Mouse (Mus musculus): Measurements from ENCODE around the gene Pfkp.

- TF ChIP-seq GATA1 (IDR thresholded peaks at IDR 0.05; ENCODE audit: borderline replicate concordance, low read length) = no peak
- TF ChIP-seq FLI1 (IDR thresholded peaks at IDR 0.05; ENCODE audit: low read length) = no peak
Observed at GRCm38 (mm10) chr13:6628261-6628660, 20.3 kb downstream of the Pfkp start.

Measured in megakaryocyte, embryonic 14.5 days (primary cell).